Mouse (Mus musculus) gastrocnemius, adult 2 months (tissue): Measurements from ENCODE around the gene Rhog. TPM values are rescaled to one million over a fixed set of nuclear protein-coding genes. Genes with fewer than 3 reads are reported as not detected.

ENCODE experiments used
- DNase-seq: peaks from one replicate; pipeline ENCODE4 v3.0.0; 2022
- H3K27ac ChIP-seq: fragments of 200-600 bp; 2 replicates; pipeline ENCODE4 v1.8.1; 2022; ENCODE audit warnings: mild to moderate bottlenecking
- H3K4me3 ChIP-seq: fragments of 200-600 bp; 2 replicates; pipeline ENCODE4 v1.8.1; 2022; ENCODE audit warnings: mild to moderate bottlenecking, moderate library complexity
- CTCF ChIP-seq: fragments of 200-600 bp; IDR thresholded peaks from 2 replicates; pipeline ENCODE4 v1.8.1; 2022; ENCODE audit warnings: antibody characterized with exemption, mild to moderate bottlenecking, moderate library complexity
- intact Hi-C: fragments of 180-260 bp; cut with DNase I; formaldehyde crosslinking; loops from one replicate; pipeline ENCODE4 v1.15.1; 2025
- total RNA-seq, 2 experiments: library from RNA; stranded (reverse); gene quantifications; 2 replicates each; pipeline ENCODE4 v1.2.3; 2021

The Rhog gene
- total RNA-seq, 2 experiments from 2014 or later = 14.7 to 17.0 TPM

DNA sequence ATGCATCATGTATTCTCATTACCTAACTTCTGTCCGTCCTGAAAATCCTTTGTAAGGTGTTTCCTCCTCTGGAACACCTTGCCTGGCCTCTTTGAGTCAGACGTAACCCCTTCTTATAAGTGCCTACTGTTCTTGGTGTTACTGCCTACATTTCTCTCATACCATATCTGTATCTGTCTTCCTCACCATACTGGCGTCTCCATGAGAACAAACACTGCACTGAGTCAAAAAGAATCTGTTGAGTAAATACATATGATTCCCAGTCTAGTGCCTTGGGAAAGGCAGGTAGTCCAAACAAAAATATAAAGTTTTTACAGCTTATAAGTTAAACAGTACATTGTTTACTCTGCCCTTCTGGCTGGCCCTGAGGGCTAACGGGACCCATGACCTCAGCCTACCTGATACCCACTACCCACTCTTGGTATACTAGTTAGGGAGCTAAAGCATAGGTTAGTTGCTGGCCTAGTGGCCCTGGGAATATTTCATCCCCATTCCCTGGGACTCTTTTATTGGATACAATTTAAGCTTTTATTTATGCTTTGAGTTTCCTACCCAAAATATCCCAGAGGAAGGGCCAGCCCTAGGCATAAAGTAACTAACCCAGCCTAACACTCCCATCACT lies 27.7 kb downstream of the Rhog start:
- no peak for DNase-seq
- Histone ChIP-seq H3K4me3 (no peak overlapping the region), H3K27ac (no peak overlapping the region)
- no peak for TF ChIP-seq CTCF
- intact Hi-C loops = no loop called here

DNA sequence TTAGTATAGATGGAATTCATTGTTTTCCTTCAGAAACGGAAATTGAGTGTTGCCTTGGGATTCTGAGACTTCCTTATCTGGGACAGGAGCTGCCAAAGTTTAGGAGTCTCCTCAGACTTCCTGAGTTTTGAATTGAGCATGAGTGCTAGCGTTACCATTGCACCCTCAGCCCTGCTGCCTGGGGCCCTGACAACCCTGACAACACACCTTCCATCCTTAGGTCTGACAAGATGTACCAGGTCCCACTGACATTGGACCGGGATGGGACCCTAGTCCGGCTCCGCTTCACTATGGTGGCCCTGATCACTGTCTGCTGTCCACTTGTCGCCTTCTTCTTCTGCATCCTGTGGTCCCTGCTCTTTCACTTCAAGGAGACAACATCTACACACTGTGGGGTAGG lies 29.8 kb downstream of the Rhog start:
- no peak overlapping the region for H3K4me3 ChIP-seq
- H3K27ac ChIP-seq = peak overlapping the region; percentile 43; the same call in 1 of the 2 replicates
- intact Hi-C loops = loop anchor here (2.0 kb wide), 1 partner anchor 23 kb away; no protein-coding TSS in a partner anchor
- DNase-seq = no peak
- no peak for TF ChIP-seq CTCF

DNA sequence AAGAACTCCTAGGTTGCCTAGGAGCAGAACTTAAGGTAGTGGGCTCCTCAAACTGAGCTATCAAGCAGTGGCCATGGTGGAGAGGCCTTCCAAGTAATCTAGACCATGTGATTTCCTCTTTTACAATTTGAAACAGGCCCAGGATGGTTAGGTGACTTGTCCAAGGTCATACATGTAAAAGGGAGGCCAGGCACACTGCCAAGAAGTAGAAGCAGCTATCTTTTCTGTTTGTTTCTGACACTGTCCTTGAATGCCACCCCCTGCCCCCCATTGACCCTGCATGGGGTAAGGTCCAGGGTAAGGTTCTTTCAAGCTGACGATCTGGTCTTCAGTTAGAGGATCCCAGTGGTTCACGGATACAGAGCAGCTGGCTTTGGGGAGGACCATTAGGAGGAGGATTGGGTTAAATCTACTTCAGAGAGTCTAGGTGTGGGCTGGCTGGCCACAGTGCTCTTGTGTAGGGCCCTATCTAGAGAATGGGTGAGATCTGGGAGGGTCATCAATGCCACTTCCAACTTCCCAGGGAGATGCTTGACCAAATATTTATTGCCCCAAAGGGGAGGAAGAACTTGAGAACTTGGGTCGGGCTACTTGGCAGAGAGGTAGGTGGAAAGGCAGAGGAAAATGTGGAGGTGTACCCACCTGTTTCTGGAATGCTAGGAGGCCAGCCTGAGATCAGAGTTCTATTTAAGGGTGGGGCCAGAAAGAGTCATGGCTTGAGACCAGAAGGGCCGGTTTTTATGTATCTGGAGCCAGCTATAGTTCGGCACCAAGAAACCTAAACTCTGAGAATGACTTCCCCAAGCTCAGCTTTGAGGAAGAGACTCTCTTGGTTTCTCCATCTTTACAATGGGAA lies 31.7 kb downstream of the Rhog start:
- peak overlapping the region; percentile 92 for H3K4me3 ChIP-seq
- H3K27ac ChIP-seq = no peak overlapping the region
- no peak for DNase-seq
- intact Hi-C loops = loop anchor here (5.0 kb wide), 1 partner anchor 87 kb away; no protein-coding TSS in a partner anchor
- no peak for TF ChIP-seq CTCF

DNA sequence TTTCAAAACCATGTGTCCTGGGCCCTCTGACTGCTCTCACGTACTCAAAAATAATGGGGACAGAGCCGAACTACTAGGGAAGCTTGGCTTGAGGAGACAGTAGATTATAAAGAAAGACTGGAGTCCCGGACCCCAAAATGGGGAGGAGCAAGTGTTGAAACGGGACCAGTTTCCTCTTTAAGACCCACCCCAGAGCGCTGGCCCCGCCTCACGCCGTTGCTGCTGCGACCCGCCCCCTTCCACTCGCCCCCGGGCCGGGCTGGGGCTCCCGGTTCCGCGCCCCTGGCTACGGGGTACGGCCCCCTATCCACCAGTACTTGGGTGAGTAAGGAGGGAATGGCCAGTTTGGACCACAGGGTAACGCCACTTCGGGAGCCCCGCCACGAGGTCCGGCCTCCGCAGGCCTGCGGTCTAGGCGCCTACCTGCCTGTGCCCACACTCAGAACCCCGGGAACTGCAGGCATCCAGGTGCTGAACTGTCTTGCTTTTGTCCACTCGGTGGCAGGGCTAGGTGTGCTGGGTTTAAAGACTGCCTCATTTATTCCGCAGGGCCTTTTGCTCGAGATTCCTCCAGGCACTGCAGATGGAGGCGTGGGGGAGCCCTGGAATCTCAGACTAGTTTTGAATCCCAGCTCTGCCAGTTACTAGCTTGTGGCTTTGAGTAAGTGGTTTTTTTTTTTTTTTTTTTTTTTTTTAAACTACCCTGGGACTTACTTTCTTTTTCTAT lies 32.9 kb downstream of the Rhog start:
- peak overlapping the region; percentile 92 for H3K4me3 ChIP-seq
- DNase-seq = peak; percentile 74
- intact Hi-C loops = loop anchor here (5.0 kb wide), 1 partner anchor 86 kb away; no protein-coding TSS in a partner anchor
- no peak for TF ChIP-seq CTCF
- H3K27ac ChIP-seq = peak overlapping the region; percentile 82

DNA sequence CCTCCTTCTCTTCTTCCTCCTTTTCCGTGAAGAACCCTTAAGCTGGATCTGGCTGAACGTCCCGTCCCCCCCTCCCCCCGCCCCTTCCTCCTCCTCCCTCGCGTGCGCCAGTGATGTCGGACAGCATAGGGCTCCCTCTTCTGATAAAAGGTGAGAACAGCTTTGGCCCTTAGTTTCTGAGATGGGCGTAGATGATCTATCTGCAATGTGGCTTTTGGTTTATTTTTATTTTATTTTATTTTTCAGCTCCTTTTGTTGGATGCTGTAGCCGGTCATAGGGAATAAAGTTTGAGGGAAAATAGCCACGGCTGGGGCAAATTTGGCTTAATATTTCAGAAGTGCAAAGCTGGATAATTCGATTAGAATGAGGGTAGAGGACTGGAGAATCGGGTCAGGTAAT lies 33.5 kb downstream of the Rhog start:
- intact Hi-C loops = loop anchor here (5.0 kb wide), 1 partner anchor 85 kb away; no protein-coding TSS in a partner anchor
- DNase-seq = peak; percentile 56
- Histone ChIP-seq H3K4me3 (peak overlapping the region; percentile 92), H3K27ac (peak overlapping the region; percentile 82)
- peak; percentile 62 for TF ChIP-seq CTCF

DNA sequence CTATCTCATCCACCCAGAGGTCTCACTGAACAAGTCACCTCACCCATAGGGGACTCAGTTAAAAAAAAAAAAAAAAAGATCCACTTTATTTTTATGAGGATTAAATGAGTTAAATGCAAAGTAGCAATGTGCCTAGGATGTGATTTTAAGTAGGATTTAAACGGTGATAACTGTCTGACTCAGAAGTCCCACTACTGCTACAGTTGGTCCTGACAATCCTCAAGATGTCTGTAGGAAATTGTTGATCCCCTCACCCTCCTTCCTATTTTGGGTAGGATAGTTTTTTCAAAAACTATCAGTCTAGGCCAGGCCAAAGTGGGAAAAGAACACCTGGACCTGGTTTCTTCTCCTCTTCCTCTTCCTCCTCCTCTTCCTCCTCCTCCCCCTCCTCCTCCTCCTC lies 34.0 kb downstream of the Rhog start:
- Histone ChIP-seq H3K27ac (peak overlapping the region; percentile 46), H3K4me3 (peak overlapping the region; percentile 92)
- intact Hi-C loops = loop anchor here (5.0 kb wide), 1 partner anchor 85 kb away; no protein-coding TSS in a partner anchor
- DNase-seq = no peak
- no peak for TF ChIP-seq CTCF

DNA sequence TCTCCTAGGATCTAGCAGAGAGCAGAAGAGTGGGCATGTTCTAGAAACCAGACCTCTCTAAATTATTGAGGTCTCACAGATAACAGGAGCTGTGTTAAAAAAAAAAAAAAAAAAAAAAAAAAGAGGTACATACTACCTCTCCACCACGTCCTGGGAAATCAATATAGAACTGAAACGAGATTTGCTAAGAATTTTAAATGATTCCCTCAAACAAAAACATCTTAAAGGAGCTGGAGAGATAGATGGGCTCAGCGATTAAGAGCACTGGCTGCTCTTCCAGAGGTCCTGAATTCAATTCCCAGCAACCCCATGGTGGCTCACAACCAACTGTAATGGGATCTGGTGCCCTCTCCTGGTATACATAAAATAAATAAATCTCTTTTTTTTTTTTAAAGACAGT lies 44.8 kb downstream of the Rhog start:
- TF ChIP-seq CTCF = no peak
- intact Hi-C loops = loop anchor here (5.0 kb wide), 1 partner anchor 41 kb away; no protein-coding TSS in a partner anchor
- peak overlapping the region; percentile 97 for H3K4me3 ChIP-seq
- H3K27ac ChIP-seq = peak overlapping the region; percentile 97
- DNase-seq = no peak

DNA sequence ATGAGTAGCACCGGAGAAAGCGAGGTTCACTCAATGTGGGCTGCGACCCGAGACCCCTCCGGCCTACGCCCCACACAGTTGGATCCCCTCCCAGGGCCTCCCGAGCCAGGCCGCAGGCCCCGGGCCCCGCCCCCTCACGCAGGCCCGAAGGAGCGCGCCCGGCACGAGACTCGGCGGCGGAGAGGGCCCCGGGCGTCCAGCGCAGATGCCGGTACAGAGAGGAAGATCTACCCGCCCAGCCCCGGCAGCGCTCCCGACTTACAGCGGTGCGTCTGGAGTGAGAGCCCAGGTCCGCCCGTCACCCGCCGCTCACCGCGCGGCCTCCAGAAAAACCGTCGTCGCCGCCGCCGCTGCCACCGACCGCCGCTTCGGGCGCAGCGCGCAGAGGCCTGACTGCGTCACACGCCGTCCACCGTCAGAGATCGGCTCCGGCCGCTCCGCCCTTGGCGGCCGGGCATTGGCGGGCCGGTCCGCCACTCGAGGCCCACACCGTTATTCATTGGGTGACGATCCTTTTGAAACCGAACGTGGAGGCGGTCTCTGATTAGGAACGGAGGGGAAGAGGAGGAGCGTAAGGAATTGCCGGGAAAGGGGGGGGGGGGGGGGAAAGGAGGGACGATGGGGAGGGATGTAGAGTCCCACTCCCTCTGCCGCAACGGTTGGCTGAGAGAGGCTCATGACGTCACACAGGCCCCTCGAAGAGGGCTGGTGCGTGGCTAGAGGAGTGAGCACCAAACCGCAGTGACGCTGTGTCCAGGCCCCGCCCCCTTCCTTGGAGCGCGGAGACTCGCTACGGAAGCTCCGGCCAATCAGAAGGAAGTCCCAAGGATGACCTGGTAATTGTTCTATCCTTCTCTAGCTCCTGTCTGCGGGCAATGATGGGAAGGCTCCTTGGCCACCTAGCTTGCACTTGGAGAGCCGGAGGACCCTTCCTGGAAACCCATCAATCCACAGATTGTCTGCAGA lies 45.8 kb downstream of the Rhog start, which contains the start of the genes Nup98 and Pgap2:
TSS of gene Nup98 (minus strand) at position 421 of the 966 bp plus-strand sequence.
TSS of gene Pgap2 (plus strand) at position 453 of the 966 bp plus-strand sequence.
- peak; percentile 99 for DNase-seq
- intact Hi-C loops = loop anchor here (5.0 kb wide), 1 partner anchor 42 kb away; no protein-coding TSS in a partner anchor
- Histone ChIP-seq H3K27ac (peak within 1 kb of the TSS; percentile 97), H3K4me3 (peak within 1 kb of the TSS; percentile 97)
- TF ChIP-seq CTCF = peak; percentile 32; the same call in 1 of the 2 replicates

DNA sequence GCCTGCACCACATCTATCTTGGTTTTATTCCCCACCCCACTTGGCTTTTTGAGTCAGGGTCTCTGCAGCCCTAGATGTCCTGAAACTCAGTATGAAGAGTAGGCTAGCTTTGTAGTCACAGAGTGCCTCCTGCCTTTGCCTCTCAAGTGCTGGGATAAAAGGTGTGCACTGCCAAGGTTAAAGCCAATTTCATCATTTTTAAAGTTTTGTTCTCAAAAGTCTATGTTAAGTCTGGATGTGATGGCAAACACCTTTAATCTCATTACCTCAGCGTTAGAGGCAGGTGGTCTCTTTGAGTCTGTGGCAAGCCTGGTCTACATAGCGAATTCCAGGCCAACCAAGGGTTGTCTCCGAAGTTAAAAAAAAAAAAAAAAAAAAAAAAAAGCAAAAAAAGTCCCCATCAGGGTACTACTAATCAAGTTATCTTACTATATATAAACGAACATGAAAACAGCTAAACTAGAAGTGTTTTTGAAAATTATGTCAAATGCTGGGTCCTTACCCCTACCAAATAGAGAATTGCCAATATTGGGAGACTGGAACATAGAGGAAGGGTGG lies 47.0 kb downstream of the Rhog start:
- peak overlapping the region; percentile 97 for H3K27ac ChIP-seq

DNA sequence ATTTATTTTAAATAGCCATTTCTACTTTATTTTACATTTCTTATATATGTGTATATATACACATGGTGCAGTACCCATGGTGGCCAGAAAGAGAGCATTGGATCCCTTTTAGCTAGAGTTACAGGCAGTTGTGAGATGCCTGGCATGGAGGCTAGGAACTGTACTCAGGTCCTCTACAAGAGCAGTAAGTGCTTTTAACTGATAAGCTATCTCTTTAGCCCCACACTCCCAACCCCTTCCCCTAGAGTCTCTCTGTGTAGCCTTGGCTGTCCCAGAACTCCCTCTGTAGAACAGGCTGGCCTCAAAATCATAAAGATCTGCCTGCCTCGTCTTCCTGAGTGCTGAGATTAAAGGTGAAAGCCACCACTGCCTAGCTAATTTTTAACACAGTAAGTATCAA lies 50.2 kb downstream of the Rhog start:
- no peak for DNase-seq
- no peak overlapping the region for H3K4me3 ChIP-seq
- intact Hi-C loops = no loop called here
- peak overlapping the region; percentile 72 for H3K27ac ChIP-seq
- TF ChIP-seq CTCF = peak; percentile 11; the same call in 1 of the 2 replicates

More for the DNA sequence above, 47.0 kb downstream of the Rhog start:
- no peak for TF ChIP-seq CTCF
- DNase-seq = no peak
- peak overlapping the region; percentile 97 for H3K4me3 ChIP-seq
- intact Hi-C loops = no loop called here
